Mouse (Mus musculus) left cerebral cortex, postnatal 14 days (tissue): Measurements from ENCODE around the gene Vgll4. TPM values are rescaled to one million over a fixed set of nuclear protein-coding genes. Genes with fewer than 3 reads are reported as not detected.

Experiments used
- DNase-seq, 2 experiments: peaks; one replicate each; pipeline ENCODE4 v3.0.0; 2021 to 2022; ENCODE audit warnings: low spot score in 2 of 2, mixed read lengths in 1 of 2
- intact Hi-C: fragments of 180-260 bp; cut with DNase I; formaldehyde crosslinking; loops from one replicate; pipeline ENCODE4 v1.15.1; 2025
- total RNA-seq, 2 experiments: library from RNA; stranded (reverse); gene quantifications; 2 replicates each; pipeline ENCODE4 v1.2.3; 2021

Vgll4 gene
- total RNA-seq, 2 experiments from 2014 or later: 48.0 to 53.4 TPM

GRCm38 (mm10) chr6:114863501-114863900 is 106.3 kb downstream of the Vgll4 start:
- DNase-seq: no peak
- intact Hi-C loops: no loop called here

GRCm38 (mm10) chr6:114862046-114862445 is 107.7 kb downstream of the Vgll4 start:
- intact Hi-C loops: no loop called here
- no peak for DNase-seq

GRCm38 (mm10) chr6:114861591-114861990 is 108.2 kb downstream of the Vgll4 start:
- no peak for DNase-seq
- intact Hi-C loops: no loop called here

- intact Hi-C loops: no loop called here
- peak; percentile 46 to 48 for DNase-seq
Measured at GRCm38 (mm10) chr6:114860677-114861568, 108.9 kb downstream of the Vgll4 start.

- peak in 1 of 2 experiments; percentile 51 for DNase-seq
Measured at GRCm38 (mm10) chr6:114858722-114859053, 111.1 kb downstream of the Vgll4 start.

GRCm38 (mm10) chr6:114857996-114858721 is 111.6 kb downstream of the Vgll4 start:
- intact Hi-C loops: no loop called here
- no peak for DNase-seq

More at GRCm38 (mm10) chr6:114858722-114859053, 111.1 kb downstream of the Vgll4 start:
- intact Hi-C loops: no loop called here

- DNase-seq: no peak
- intact Hi-C loops: no loop called here
Measured at GRCm38 (mm10) chr6:114856501-114856900, 113.3 kb downstream of the Vgll4 start.

GRCm38 (mm10) chr6:114855644-114856043 is 114.2 kb downstream of the Vgll4 start:
- intact Hi-C loops: no loop called here
- DNase-seq: no peak

- no peak for DNase-seq
- intact Hi-C loops: no loop called here
Measured at GRCm38 (mm10) chr6:114854368-114854767, 115.4 kb downstream of the Vgll4 start.

GRCm38 (mm10) chr6:114852739-114853138 is 117.1 kb downstream of the Vgll4 start:
- intact Hi-C loops: no loop called here

GRCm38 (mm10) chr6:114851688-114852087 is 118.1 kb downstream of the Vgll4 start:
- intact Hi-C loops: no loop called here
- DNase-seq: no peak

More at GRCm38 (mm10) chr6:114852739-114853138, 117.1 kb downstream of the Vgll4 start:
- DNase-seq: no peak

- DNase-seq: no peak
- intact Hi-C loops: no loop called here
Measured at GRCm38 (mm10) chr6:114849787-114850186, 120.0 kb downstream of the Vgll4 start.

- intact Hi-C loops: no loop called here
Measured at GRCm38 (mm10) chr6:114848761-114849160, 121.0 kb downstream of the Vgll4 start.

GRCm38 (mm10) chr6:114847582-114848174 is 122.1 kb downstream of the Vgll4 start:
- no peak for DNase-seq
- intact Hi-C loops: no loop called here

More at GRCm38 (mm10) chr6:114848761-114849160, 121.0 kb downstream of the Vgll4 start:
- no peak for DNase-seq

GRCm38 (mm10) chr6:114846153-114846772 is 123.5 kb downstream of the Vgll4 start:
- no peak for DNase-seq
- intact Hi-C loops: no loop called here

GRCm38 (mm10) chr6:114842863-114843262 is 126.9 kb downstream of the Vgll4 start:
- intact Hi-C loops: no loop called here
- no peak for DNase-seq

GRCm38 (mm10) chr6:114842131-114842530 is 127.7 kb downstream of the Vgll4 start:
- intact Hi-C loops: no loop called here
- no peak for DNase-seq

GRCm38 (mm10) chr6:114840012-114840411 is 129.8 kb downstream of the Vgll4 start:
- no peak for DNase-seq
- intact Hi-C loops: no loop called here

- intact Hi-C loops: no loop called here
- DNase-seq: no peak
Measured at GRCm38 (mm10) chr6:114838872-114839271, 130.9 kb downstream of the Vgll4 start.

- intact Hi-C loops: no loop called here
- no peak for DNase-seq
Measured at GRCm38 (mm10) chr6:114836433-114836832, 133.4 kb downstream of the Vgll4 start.
